Mouse (Mus musculus) ES-E14 (cell line): Measurements from ENCODE around the gene Usp49.

Experiments
- CHD2 ChIP-seq: IDR thresholded peaks from 2 replicates; pipeline ENCODE4 v1.6.1; 2014; ENCODE audit warnings: mild to moderate bottlenecking, low read depth, low read length, inconsistent platforms
- MAFK ChIP-seq: IDR thresholded peaks from 2 replicates; pipeline ENCODE4 v1.6.1; 2014; ENCODE audit warnings: mild to moderate bottlenecking, low read depth, low read length, inconsistent platforms; ENCODE audit not compliant: insufficient read depth
- ZC3H11A ChIP-seq: IDR thresholded peaks from 2 replicates; pipeline ENCODE4 v1.6.1; 2012; ENCODE audit warnings: low read depth, mild to moderate bottlenecking, inconsistent platforms, low read length, borderline replicate concordance
- ZNF384 ChIP-seq: IDR thresholded peaks from 2 replicates; pipeline ENCODE4 v1.6.1; 2012; ENCODE audit warnings: low read depth, low read length, inconsistent platforms

DNA sequence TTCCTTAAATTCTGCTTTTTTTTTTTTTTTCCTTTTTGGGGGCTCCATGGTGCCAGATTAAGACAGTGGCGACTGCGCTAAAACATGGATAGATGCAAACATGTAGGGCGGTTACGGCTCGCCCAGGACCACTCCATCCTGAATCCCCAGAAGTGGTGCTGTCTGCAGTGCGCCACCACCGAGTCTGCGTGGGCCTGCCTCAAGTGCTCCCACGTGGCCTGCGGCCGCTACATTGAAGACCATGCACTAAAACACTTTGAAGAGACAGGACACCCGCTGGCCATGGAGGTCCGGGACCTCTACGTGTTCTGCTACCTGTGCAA, 41.5 kb downstream of the Usp49 start:
- TF ChIP-seq MAFK (no peak), ZNF384 (no peak), ZC3H11A (no peak), CHD2 (no peak)
